Mouse (Mus musculus) E14TG2a.4 (cell line): Measurements from ENCODE around the gene Slc7a1.

ENCODE experiments used
- H3K27me3 ChIP-seq: 2 replicates; pipeline ENCODE4 v1.6.1; 2014; ENCODE audit warnings: low read length, control low read depth; ENCODE audit not compliant: insufficient read depth
- H3K36me3 ChIP-seq: 2 replicates; pipeline ENCODE4 v1.6.1; 2014; ENCODE audit warnings: low read length, control low read depth; ENCODE audit not compliant: insufficient read depth
- H3K4me1 ChIP-seq: replicated peaks from 2 replicates; pipeline ENCODE4 v1.6.1; 2014; ENCODE audit warnings: low read depth, low read length, control low read depth
- H3K4me3 ChIP-seq: replicated peaks from 2 replicates; pipeline ENCODE4 v1.5.1; 2014; ENCODE audit warnings: mild to moderate bottlenecking, low read length
- H3K9me3 ChIP-seq: 2 replicates; pipeline ENCODE4 v1.6.1; 2014; ENCODE audit warnings: low read length, control low read depth
- CTCF ChIP-seq: conservative IDR thresholded peaks from 2 replicates; pipeline ENCODE4 v1.5.1; 2014; ENCODE audit warnings: low read length
- NANOG ChIP-seq: IDR thresholded peaks from 2 replicates; pipeline ENCODE4 v1.6.1; 2014; ENCODE audit warnings: borderline replicate concordance, low read length, mixed read lengths
- POU5F1 ChIP-seq: IDR thresholded peaks from 2 replicates; pipeline ENCODE4 v1.6.1; 2014; ENCODE audit warnings: low read length, borderline replicate concordance

The Slc7a1 gene

DNA sequence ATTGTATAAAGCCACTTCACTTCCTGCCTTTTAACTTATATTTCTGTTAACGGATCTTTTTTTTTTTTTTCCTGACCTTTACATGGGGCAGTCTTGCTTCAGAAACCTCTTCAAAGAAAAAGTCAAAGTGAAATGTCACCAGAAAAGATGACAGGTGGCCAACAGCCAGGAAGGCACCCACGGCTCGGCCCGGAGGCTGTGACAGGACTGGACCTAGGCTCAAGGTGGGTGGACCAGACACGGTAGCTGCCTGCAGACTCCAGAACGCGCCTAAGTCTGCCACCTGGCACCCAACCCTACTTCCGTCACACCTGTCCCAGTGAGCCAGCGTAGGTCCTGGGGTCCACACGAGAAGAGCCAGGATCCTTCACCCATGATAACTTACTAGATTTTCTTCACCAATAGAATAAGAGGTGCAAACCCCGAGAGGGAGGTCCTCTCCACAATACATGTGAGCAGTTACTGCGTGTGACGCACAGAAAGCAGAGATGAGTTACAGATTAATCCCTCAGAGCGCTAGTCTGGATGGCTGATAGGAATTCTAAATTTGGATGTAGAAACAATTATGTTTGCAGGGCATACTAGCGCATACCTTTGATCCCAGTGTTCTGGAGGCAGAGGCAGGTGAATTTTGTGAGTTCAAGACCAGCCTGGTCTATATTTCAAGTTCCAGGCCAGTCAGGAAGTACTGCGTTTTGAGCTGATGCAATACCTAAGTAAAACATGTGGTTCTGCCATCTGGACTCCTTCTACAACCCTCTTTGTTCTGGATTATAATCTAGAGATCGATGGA is 22.1 kb downstream of the Slc7a1 start:
- Histone ChIP-seq H3K4me3 (no peak overlapping the region), H3K4me1 (peaks cover 37% of the 10 kb centered on the region), H3K27me3 (no peaks in the 10 kb centered on the region), H3K9me3 (no peaks in the 10 kb centered on the region), H3K36me3 (peaks cover 12% of the 10 kb centered on the region; the same call in 1 of the 2 replicates)
- TF ChIP-seq NANOG (no peak), CTCF (no peak), POU5F1 (no peak)

DNA sequence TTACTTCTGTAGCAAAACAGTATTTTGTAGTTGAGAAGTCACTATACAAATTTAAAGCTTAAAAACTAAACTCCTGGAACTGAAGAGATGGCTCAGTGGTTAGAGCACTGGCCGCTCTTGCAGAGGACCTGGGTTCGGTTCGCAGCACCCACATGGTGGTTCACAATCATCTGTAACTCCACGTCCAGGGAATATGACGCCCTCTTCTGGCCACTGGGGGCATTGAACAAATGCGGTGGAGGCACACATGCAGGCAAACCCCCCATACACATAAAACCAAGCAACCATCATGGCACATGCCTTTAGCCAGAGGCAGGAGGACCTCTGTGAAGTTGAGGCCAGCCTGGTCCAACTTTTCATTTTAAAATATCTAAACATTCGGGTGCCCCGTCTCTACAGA is 23.3 kb downstream of the Slc7a1 start:
- Histone ChIP-seq H3K9me3 (no peaks in the 10 kb centered on the region), H3K4me3 (no peak overlapping the region), H3K27me3 (no peaks in the 10 kb centered on the region), H3K4me1 (peaks cover 47% of the 10 kb centered on the region), H3K36me3 (peaks cover 2% of the 10 kb centered on the region; the same call in 1 of the 2 replicates)
- TF ChIP-seq CTCF (peak; percentile 37; the same call in 1 of the 2 replicates), NANOG (no peak), POU5F1 (no peak)

DNA sequence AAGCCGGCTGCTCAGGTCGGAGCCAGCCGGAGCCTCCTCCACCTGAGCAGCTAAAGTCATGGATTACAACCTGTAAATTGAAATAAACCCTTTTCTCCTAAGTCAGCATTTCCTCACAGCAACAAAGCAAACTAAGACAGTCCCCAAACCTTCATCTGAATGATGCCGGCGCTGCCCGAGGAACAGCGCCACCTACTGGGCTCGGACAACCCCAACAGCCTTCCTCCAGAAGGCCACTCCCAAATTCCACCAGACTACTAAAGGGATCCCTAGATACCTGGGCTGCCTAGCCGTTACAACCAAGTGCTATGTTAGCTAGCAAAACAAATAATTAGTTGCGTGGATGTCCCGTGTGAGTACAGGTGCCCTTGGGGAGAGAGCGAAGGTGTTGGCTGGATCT is 24.2 kb downstream of the Slc7a1 start:
- H3K4me3 ChIP-seq: no peak overlapping the region
- H3K36me3 ChIP-seq: peaks cover 2% of the 10 kb centered on the region; the same call in 1 of the 2 replicates
- TF ChIP-seq POU5F1: no peak
- peak; percentile 96 for TF ChIP-seq CTCF
- no peak for TF ChIP-seq NANOG
- H3K9me3 ChIP-seq: no peaks in the 10 kb centered on the region
- peaks cover 54% of the 10 kb centered on the region for H3K4me1 ChIP-seq
- H3K27me3 ChIP-seq: no peaks in the 10 kb centered on the region

DNA sequence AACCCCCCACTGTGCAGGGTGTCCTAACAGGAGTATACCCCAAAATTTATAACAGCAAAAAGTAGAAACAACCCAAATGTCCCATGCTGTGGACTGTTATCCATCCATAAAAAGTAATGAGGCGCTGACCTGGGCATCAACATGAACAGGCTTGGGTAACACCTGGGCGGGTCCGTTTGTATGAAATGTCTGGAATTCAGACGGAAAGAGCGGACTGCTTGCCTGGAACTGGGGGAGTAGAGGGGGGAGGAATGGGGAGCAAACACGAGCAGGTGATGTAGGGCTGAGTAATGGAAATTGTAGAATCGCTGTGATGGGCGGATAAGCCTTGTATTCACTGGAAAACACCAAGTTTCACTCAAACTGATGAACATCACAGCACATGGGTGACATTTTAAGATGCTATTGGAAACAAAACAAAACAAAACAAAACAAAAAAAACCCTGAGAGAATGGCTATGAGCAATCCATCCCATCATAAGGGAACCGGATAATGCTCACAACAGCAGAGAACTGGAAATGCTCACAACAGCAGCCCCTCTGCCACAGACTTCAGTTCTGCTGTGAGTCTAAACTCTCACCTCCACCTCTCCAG is 26.5 kb downstream of the Slc7a1 start:
- TF ChIP-seq CTCF (no peak), POU5F1 (no peak), NANOG (no peak)
- no peaks in the 10 kb centered on the region for H3K27me3 ChIP-seq

DNA sequence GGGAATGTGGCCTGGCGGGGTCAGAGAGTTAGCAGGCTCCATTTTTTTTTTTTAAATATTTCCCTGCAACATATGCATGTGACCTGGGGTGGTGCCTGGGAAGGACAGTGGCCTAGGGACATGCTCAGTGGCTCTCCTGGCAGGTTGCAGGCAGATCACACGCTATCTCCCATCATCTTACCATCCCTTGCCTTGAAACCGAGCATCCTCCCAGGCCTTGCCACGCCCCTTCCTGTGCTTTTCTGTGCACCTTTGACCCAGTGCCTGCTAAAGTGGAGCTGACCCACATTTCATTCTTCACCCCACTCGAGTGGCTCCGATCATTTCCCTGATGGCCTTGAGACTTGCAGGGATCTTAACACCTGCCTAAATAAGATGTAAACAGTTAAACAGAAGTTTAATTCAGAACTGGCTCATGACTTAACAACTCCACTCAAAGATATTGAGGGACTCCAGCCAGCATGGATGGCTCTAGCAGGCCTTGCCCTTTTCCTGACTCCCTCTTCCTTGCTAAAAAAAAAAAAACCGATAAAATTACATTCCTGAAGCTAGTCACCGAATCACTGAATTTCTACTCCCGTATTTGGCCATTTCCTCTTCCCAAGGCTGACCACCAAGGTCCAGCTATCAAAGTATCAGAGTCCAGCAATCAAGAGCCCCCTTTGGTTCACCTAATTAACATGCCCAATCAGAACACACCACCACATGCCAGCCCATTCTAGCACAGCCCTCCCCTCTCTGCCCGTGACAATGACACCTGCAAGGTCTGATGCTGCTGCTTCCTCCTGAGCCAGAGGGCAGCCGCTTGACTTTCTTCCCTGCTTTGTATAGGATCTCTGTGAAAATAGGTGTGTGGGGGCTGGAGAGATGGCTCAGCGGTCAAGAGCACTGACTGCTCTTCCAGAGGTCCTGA is 27.4 kb downstream of the Slc7a1 start:
- TF ChIP-seq CTCF (no peak), NANOG (no peak), POU5F1 (no peak)
- H3K4me3 ChIP-seq: peak overlapping the region; percentile 82
- H3K4me1 ChIP-seq: peaks cover 58% of the 10 kb centered on the region
- peaks cover 9% of the 10 kb centered on the region; the same call in 1 of the 2 replicates for H3K36me3 ChIP-seq
- peaks cover 5% of the 10 kb centered on the region for H3K9me3 ChIP-seq
- H3K27me3 ChIP-seq: no peaks in the 10 kb centered on the region

More for the DNA sequence above, 26.5 kb downstream of the Slc7a1 start:
- Histone ChIP-seq H3K4me3 (peak overlapping the region; percentile 10; the same call in 1 of the 2 replicates), H3K9me3 (peaks cover 5% of the 10 kb centered on the region), H3K36me3 (peaks cover 9% of the 10 kb centered on the region; the same call in 1 of the 2 replicates), H3K4me1 (peaks cover 53% of the 10 kb centered on the region)

DNA sequence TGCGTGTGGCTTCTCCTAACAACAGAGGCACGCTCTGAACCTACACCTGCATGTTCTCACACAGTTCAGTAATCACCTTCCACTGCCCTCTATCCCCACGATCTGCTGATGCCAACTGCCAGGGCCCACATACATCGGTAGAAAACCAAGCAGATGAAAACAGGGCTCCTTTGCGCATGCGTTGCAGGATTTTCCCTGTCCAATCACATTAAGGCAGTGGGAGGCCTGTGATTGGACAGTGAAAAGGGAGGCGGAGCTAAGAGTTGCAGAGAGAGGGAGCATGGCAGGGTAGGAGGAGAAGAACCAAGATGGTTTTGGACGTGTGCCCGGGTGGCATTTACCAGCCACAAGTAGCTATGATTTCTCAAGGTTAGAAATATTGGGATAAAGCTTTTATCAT is 28.3 kb downstream of the Slc7a1 start:
- TF ChIP-seq POU5F1: no peak
- TF ChIP-seq NANOG: no peak
- no peak for TF ChIP-seq CTCF

DNA sequence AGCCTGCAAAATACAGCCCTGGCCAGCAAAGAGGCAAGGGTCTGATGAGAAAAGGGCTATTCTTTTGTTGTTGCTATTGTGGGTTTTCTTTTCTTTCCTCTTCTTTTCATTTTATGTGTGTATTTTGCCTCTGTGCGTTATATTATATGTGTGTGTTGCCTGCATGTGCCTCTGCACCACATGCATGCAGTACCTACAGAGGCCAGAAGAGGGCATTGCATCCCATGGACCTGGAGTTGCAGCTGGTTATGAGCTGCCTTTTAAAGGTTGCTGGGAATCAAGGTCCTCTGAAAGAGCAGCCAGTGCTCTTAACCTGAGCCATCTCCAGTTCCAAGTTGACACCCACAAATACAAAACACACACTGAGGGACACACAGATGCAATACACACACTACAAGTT is 29.1 kb downstream of the Slc7a1 start:
- H3K36me3 ChIP-seq: peaks cover 9% of the 10 kb centered on the region; the same call in 1 of the 2 replicates
- no peaks in the 10 kb centered on the region for H3K27me3 ChIP-seq
- no peak for TF ChIP-seq POU5F1
- no peak for TF ChIP-seq NANOG
- TF ChIP-seq CTCF: peak; percentile 96
- peak overlapping the region; percentile 82 for H3K4me3 ChIP-seq
- H3K4me1 ChIP-seq: peaks cover 72% of the 10 kb centered on the region
- H3K9me3 ChIP-seq: peaks cover 5% of the 10 kb centered on the region

More for the DNA sequence above, 28.3 kb downstream of the Slc7a1 start:
- H3K4me1 ChIP-seq: peaks cover 67% of the 10 kb centered on the region
- H3K9me3 ChIP-seq: peaks cover 5% of the 10 kb centered on the region
- H3K36me3 ChIP-seq: peaks cover 9% of the 10 kb centered on the region; the same call in 1 of the 2 replicates
- no peaks in the 10 kb centered on the region for H3K27me3 ChIP-seq
- peak overlapping the region; percentile 82 for H3K4me3 ChIP-seq
